Mouse (Mus musculus): ENCODE results near the gene Git2.

Gene Git2

GRCm38 (mm10) chr5:114719003-114719927 is 56.1 kb downstream of the Git2 start:
- peak; percentile 77 for DNase-seq (ENCODE audit: low spot score)

DNA sequence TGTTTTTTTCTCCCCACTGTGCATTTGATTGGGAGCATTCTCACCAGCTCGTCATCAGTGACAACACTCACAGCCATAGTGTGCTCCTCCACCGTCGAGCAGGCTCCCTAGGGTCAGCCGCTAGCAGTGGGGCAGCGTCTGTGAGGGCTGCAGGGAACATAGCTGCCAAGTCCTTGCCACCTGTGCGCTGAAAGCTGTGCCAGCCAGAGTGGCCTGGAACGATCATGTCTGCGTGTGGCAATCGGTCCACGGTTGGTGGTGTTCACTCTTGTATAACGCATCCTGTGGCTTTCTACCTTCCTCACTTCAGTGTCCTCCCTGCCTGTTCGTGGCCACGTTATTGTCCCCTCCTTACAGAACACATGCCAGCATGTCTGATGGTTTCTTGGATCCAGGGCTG is 56.8 kb downstream of the Git2 start:
- DNase-seq (ENCODE audit: low spot score), result no peak

DNA sequence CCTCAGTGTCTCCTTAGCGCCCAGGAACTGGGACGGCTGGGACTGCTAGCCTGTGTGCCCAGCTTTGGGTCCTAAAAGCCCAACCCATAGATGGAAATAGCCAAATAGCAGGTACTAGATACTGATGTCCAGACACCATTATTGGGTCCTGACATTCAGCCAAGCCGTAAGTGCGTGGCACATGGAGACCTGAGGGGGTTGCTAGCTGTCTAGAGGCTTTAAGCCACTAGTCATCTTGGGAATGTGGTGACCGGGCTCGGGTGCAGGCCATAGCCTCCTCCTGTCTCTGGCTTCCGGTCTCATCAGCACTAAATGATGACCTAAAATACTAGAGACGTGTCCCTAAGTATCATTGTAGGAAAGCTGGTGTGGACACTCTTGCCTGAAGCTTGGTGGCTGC is 57.4 kb downstream of the Git2 start:
- DNase-seq (ENCODE audit: low spot score), result no peak

- no peak for DNase-seq (ENCODE audit: low spot score)
Measured at GRCm38 (mm10) chr5:114717292-114717691, 58.0 kb downstream of the Git2 start.

DNA sequence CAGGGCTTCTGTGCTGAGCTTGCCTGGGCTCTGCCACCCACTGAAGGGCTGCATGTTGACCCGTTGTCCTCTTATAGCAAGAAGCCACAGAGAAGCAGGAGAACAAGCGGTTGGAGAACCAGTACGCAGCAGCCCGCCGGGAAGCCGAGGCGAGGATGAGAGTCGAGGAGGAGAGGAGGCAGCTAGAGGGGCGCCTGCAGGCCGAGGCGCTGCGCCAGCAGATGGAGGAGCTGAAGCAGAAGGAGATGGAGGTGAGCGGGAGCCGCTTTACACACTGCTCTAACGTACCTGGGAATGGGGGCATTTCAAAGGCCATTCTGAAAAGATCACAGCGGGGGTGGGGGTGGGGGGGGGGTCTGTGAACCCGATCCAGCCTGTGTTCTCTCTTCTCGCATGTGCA is 60.8 kb downstream of the Git2 start:
- no peak for DNase-seq (ENCODE audit: low spot score)

GRCm38 (mm10) chr5:114709357-114709756 is 66.0 kb downstream of the Git2 start:
- no peak for DNase-seq (ENCODE audit: low spot score)

DNA sequence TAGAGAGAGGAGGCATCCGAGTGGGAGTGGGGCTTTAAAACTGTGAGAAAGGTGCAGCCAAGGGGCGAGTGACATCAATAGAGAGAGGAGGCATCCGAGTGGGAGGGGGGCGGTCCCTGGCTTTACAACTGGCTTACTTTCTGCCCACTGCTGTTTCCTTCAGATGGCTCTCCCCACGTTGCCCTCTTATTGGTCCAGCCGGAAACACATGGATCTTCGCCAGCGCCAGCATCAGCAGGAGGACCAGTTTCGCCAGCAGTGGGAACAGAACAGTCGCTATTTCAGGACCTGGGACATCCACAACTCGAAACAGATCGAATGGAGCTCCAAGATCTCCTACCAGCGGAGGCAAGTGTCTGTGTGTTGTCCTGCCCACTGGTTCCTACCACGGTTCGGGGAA is 66.8 kb downstream of the Git2 start:
- DNase-seq (ENCODE audit: low spot score), result no peak

GRCm38 (mm10) chr5:114707265-114708068 is 67.8 kb downstream of the Git2 start, which contains the start of gene Tchp:
Gene Tchp (plus strand): TSS chr5:114707760.
- peak; percentile 93 for DNase-seq (ENCODE audit: low spot score)

- peak; percentile 37 for DNase-seq (ENCODE audit: low spot score)
Measured at GRCm38 (mm10) chr5:114702403-114703392, 72.6 kb downstream of the Git2 start.

DNA sequence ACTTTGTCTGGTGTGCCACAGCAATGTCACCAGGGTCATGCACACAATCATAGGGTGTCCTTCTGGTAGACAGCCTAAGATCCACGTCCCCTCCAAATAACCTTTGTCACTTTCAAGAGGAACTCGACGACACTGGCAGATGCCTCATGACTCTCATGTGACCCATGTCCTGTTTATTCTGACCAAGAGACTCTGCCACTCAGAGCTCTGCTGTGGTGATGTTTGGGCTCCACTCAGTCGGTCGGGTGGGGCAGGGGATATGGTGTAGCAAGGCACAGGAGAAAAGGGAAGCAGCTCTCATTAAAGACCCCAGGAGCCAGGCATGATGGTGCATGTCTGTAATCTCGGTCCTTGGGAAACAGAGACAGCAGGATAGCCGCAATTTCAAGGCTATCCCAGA is 76.3 kb downstream of the Git2 start:
- DNase-seq (ENCODE audit: low spot score), result peak; percentile 60

GRCm38 (mm10) chr5:114698044-114698746 is 77.1 kb downstream of the Git2 start:
- no peak for DNase-seq (ENCODE audit: low spot score)

DNA sequence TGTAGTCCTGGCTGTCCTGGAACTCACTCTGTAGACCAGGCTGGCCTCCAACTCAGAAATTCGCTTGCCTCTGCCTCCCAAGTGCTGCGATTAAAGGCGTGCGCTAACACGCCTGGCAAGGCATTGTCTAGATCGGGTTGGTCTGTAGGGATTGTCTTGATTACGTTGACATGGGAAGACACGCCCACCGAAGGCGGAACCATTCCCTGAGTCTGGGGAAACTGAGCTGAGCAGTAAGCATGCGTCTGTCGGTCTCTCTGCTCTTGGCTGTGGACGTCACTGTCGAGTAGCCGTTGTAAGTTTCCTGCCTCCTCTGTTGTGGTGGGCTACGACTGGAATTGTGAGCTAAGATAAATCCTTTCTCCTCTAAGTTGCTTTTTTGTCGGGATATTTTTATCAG is 78.4 kb downstream of the Git2 start:
- no peak for DNase-seq (ENCODE audit: low spot score)

DNA sequence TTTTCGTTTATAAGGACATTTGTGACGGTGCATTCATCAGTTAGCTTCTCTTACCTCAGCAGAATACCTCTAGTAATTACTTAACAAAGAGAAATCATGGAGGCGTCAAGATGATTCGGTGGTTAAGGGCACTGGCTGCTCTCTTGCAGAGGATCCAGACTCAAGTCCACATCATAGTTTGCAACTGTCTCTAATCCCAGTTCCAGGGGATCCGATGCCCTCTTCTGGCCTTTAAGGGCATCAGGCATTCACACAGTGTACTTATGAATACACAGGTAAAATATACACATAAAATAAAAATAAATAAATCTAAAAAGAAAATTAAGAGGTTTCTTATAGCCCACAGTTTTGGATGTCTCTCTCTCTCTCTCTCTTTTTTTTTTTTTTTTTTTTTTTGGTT is 79.5 kb downstream of the Git2 start:
- no peak for DNase-seq (ENCODE audit: low spot score)

DNA sequence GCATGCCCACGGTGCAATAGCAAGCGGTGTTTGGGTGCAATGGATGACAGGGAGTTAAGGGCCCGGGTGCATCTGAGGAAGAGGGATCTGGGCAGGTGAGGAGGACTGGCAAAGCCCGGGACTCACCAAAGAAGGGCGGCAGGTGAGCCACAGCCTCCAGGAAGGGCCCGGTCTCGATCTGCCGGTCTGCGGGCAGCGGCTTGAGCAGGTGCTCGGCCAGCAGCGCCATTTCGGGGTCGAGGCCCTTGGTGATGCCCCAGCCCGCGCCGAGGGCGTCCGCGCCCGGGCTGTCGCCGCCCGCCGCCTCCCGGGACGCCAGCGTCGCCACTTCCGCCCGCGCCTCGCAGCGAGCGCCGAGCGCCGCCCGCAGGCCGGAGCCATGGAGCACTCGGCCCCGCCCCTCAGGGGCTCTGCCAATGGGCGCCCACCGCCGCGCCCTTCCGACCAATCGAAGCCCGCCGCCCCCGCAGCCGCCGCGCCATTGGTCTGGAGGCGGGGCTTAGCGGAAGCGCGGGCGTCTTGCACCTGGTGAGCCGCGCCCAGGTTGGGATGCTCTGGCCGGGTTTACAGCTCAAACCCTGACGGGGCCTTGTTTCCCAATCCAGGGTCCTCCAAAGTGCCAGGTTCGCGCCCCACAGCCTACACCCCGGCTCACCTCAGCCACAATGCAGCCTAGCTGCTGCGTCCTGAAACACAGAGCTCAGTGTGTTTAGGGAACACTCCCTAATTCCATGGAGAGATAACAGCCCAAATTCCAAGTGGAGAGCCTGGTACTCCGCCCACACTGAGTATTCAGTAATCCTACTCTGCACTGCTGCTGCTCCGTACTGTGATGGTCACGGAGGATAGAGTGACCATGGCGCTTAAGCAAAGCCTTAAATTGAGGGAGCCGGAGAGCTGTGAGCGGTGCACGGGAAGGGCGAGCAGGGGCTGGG is 84.4 kb downstream of the Git2 start, which contains the start of gene Gltp:
TSS of gene Gltp (minus strand) at position 352 of the 935 bp plus-strand sequence.
- DNase-seq (ENCODE audit: low spot score), result peak; percentile 89

DNA sequence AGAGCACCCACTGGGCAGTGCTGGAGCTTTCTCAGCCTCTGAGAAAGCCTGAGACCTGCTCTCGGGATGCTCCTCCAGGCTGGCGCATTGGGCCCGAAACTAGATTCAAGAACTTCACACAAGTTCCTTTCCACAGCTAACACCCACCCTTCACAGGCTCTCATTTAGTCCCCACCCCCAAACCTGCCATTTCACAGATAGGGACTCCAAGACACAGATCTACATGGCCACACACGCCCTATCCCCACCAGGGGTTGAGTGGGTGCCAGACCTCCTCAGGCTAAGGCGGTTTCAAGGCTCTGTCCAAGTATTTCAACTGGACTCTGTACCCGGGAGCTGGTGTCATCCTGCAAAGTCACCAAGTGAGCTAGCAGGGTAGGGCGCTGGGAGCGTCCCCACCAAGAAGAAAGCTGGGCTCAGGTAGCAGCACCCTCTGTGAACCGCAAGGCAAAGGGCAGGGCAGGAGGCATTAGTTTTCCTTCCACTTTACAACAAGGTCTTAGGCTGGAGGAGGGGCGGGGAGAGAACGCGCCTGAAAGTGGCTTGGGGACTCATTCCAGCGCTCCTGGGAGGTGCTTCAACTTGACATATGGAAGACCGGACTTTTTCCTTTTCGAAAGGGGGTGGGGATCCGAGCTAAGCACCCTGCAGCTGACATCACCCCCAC is 85.5 kb downstream of the Git2 start:
- peak; percentile 63 for DNase-seq (ENCODE audit: low spot score)

DNA sequence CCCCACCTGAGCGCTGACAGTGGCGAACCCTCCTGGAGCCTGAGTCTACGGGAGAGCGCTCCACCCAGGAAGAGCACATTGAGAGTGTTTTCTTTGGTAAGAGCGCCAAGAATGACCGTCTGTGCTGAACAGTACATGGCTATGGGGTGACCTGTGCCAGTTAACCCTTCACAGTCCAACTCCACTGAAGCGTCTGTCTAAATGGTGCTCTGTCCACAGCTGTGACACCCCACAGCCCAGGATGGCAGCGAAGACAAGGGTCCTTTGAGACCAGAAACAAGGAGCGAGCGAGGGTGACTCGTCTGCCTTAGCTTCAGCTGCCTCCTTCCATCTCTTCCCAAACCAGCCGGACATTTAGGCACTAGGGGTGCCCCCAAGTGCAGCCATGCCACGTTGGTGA is 86.6 kb downstream of the Git2 start:
- DNase-seq (ENCODE audit: low spot score), result no peak

GRCm38 (mm10) chr5:114687901-114688300 is 87.4 kb downstream of the Git2 start:
- no peak for DNase-seq (ENCODE audit: low spot score)

DNA sequence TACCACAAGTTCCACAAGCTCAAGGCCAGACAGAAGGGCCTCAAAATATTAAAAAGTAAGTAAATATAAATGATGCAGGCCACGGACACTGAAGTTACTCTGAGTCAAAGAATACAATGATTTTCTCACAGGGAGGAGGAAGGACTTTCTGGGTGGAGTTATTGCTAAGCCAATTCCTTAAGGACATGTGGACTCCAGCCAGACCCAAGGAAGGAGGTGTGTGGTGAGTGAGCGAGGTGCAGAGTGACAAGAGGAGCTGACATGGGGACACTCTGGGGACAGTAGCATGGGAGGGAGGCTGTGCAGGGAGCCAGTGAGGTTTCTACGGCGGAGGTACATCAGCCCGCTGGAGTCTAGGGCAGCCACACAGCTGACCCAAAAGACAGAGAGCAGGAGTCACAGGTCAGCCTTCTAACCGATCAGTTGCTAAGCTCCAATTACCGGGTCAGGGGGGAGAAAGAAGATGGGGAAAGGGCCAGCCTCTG is 88.5 kb downstream of the Git2 start:
- DNase-seq (ENCODE audit: low spot score), result no peak

DNA sequence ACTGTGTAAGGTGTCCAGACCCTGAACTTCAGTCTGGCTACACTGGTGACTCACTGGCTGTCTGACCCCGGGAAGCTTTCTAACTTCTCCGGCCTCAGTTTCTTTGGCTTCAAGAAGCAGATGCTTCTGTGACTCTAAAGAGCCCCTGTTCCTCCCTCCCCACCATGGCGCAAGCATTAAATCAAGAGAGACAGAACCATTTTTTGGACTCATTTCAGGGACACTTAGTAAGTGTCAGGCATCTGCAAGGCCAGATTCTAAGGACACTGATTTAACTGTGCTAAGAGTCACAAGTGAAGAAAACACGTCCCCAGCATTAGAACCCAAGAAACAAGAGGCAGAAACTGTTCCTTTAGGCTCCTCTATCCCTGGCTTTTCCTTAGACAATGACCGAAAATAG is 89.3 kb downstream of the Git2 start:
- no peak for DNase-seq (ENCODE audit: low spot score)
